Mouse (Mus musculus): ENCODE measurements around the gene Izumo1r. TPM values are rescaled to one million over a fixed set of nuclear protein-coding genes. Genes with fewer than 3 reads are reported as not detected.
"Not testable (repeated sequence)": the region's sequence is repeated elsewhere in the genome, so short reads cannot be mapped to it uniquely, and the experiment has no call there.

Izumo1r gene
- polyA plus RNA-seq, 1 experiment from 2014 or later, result 0.54 TPM

GRCm38 (mm10) chr9:14884641-14885040 lies 19.1 kb downstream of the Izumo1r start:
- Histone ChIP-seq H3K4me1 (replicated peaks; ENCODE audit: control insufficient read depth, insufficient read depth, low read length) (0 out of 2 replicates have a peak, but pooled peaks cover 5% of the 10 kb centered on the region), H3K9me3 (ENCODE audit: control insufficient read depth, low read length) (no peaks in the 10 kb centered on the region), H3K36me3 (ENCODE audit: control insufficient read depth, insufficient read depth, low read length) (no peaks in the 10 kb centered on the region), H3K4me2 (ENCODE audit: low read depth, low read length) (no peak overlapping the region), H3K4me3 (ENCODE audit: low read length) (no peak overlapping the region), H3K27me3 (ENCODE audit: control insufficient read depth, insufficient read depth, low read depth, low read length) (no peaks in the 10 kb centered on the region), H3K27ac (ENCODE audit: low read length) (no peak overlapping the region; the same call in 1 of the 2 replicates), H3K9ac (ENCODE audit: low read length) (no peak overlapping the region)
- WGBS, result 41% methylated on average over 4 of the region's 4 CpGs
- ATAC-seq (ENCODE audit: low read depth), result peak; percentile 51

- not testable (repeated sequence) for H3K4me1 ChIP-seq (replicated peaks; ENCODE audit: control insufficient read depth, insufficient read depth, low read length); H3K4me3 ChIP-seq (ENCODE audit: low read length); H3K9ac ChIP-seq (ENCODE audit: low read length); H3K9me3 ChIP-seq (ENCODE audit: control insufficient read depth, low read length); ATAC-seq (ENCODE audit: low read depth); H3K27me3 ChIP-seq (ENCODE audit: control insufficient read depth, insufficient read depth, low read depth, low read length); H3K36me3 ChIP-seq (ENCODE audit: control insufficient read depth, insufficient read depth, low read length); H3K27ac ChIP-seq (ENCODE audit: low read length); H3K4me2 ChIP-seq (ENCODE audit: low read depth, low read length)
- WGBS, result 29% methylated on average over 8 of the region's 8 CpGs
Measured at GRCm38 (mm10) chr9:14876566-14876965, 27.2 kb downstream of the Izumo1r start.

- H3K27ac ChIP-seq (ENCODE audit: low read length), result no peak overlapping the region
- H3K36me3 ChIP-seq (ENCODE audit: control insufficient read depth, insufficient read depth, low read length), result no peaks in the 10 kb centered on the region
- H3K4me1 ChIP-seq (replicated peaks; ENCODE audit: control insufficient read depth, insufficient read depth, low read length), result no peaks in the 10 kb centered on the region
- no peak overlapping the region for H3K4me3 ChIP-seq (ENCODE audit: low read length)
- no peak overlapping the region for H3K4me2 ChIP-seq (ENCODE audit: low read depth, low read length)
- H3K9ac ChIP-seq (ENCODE audit: low read length), result no peak overlapping the region
- no peaks in the 10 kb centered on the region for H3K9me3 ChIP-seq (ENCODE audit: control insufficient read depth, low read length)
- no peak for ATAC-seq (ENCODE audit: low read depth)
- 70% methylated on average over 5 of the region's 5 CpGs for WGBS
- no peaks in the 10 kb centered on the region for H3K27me3 ChIP-seq (ENCODE audit: control insufficient read depth, insufficient read depth, low read depth, low read length)
Measured at GRCm38 (mm10) chr9:14875743-14876507, 27.8 kb downstream of the Izumo1r start.

GRCm38 (mm10) chr9:14872181-14872930 lies 31.4 kb downstream of the Izumo1r start:
- peak; percentile 10; the same call in 1 of the 2 replicates for ATAC-seq (ENCODE audit: low read depth)
- WGBS, result 51% methylated on average over 17 of the region's 17 CpGs
- Histone ChIP-seq H3K27ac (ENCODE audit: low read length) (no peak overlapping the region), H3K4me2 (ENCODE audit: low read depth, low read length) (no peak overlapping the region), H3K4me1 (replicated peaks; ENCODE audit: control insufficient read depth, insufficient read depth, low read length) (no peaks in the 10 kb centered on the region), H3K9me3 (ENCODE audit: control insufficient read depth, low read length) (no peaks in the 10 kb centered on the region), H3K9ac (ENCODE audit: low read length) (no peak overlapping the region), H3K27me3 (ENCODE audit: control insufficient read depth, insufficient read depth, low read depth, low read length) (no peaks in the 10 kb centered on the region), H3K36me3 (ENCODE audit: control insufficient read depth, insufficient read depth, low read length) (no peaks in the 10 kb centered on the region), H3K4me3 (ENCODE audit: low read length) (no peak overlapping the region)

- Histone ChIP-seq H3K4me2 (ENCODE audit: low read depth, low read length) (no peak overlapping the region), H3K36me3 (ENCODE audit: control insufficient read depth, insufficient read depth, low read length) (no peaks in the 10 kb centered on the region), H3K9ac (ENCODE audit: low read length) (no peak overlapping the region), H3K27me3 (ENCODE audit: control insufficient read depth, insufficient read depth, low read depth, low read length) (no peaks in the 10 kb centered on the region), H3K27ac (ENCODE audit: low read length) (no peak overlapping the region), H3K9me3 (ENCODE audit: control insufficient read depth, low read length) (no peaks in the 10 kb centered on the region), H3K4me1 (replicated peaks; ENCODE audit: control insufficient read depth, insufficient read depth, low read length) (no peaks in the 10 kb centered on the region), H3K4me3 (ENCODE audit: low read length) (no peak overlapping the region)
- WGBS, result 52% methylated on average over 3 of the region's 3 CpGs
- no peak for ATAC-seq (ENCODE audit: low read depth)
Measured at GRCm38 (mm10) chr9:14871536-14871935, 32.2 kb downstream of the Izumo1r start.

- no peaks in the 10 kb centered on the region for H3K4me1 ChIP-seq (replicated peaks; ENCODE audit: control insufficient read depth, insufficient read depth, low read length)
- ATAC-seq (ENCODE audit: low read depth), result no peak
- no peak overlapping the region for H3K4me2 ChIP-seq (ENCODE audit: low read depth, low read length)
- H3K27me3 ChIP-seq (ENCODE audit: control insufficient read depth, insufficient read depth, low read depth, low read length), result no peaks in the 10 kb centered on the region
- H3K27ac ChIP-seq (ENCODE audit: low read length), result no peak overlapping the region
- H3K36me3 ChIP-seq (ENCODE audit: control insufficient read depth, insufficient read depth, low read length), result no peaks in the 10 kb centered on the region
- H3K4me3 ChIP-seq (ENCODE audit: low read length), result no peak overlapping the region
- no peaks in the 10 kb centered on the region for H3K9me3 ChIP-seq (ENCODE audit: control insufficient read depth, low read length)
- H3K9ac ChIP-seq (ENCODE audit: low read length), result no peak overlapping the region
- WGBS, result 86% methylated on average over 10 of the region's 10 CpGs
Measured at GRCm38 (mm10) chr9:14870802-14871201, 32.9 kb downstream of the Izumo1r start.

GRCm38 (mm10) chr9:14870377-14870776 lies 33.4 kb downstream of the Izumo1r start:
- H3K27ac ChIP-seq (ENCODE audit: low read length), result no peak overlapping the region
- H3K27me3 ChIP-seq (ENCODE audit: control insufficient read depth, insufficient read depth, low read depth, low read length), result no peaks in the 10 kb centered on the region
- no peak overlapping the region for H3K4me2 ChIP-seq (ENCODE audit: low read depth, low read length)
- no peaks in the 10 kb centered on the region for H3K4me1 ChIP-seq (replicated peaks; ENCODE audit: control insufficient read depth, insufficient read depth, low read length)
- no peaks in the 10 kb centered on the region for H3K36me3 ChIP-seq (ENCODE audit: control insufficient read depth, insufficient read depth, low read length)
- H3K9ac ChIP-seq (ENCODE audit: low read length), result no peak overlapping the region
- H3K9me3 ChIP-seq (ENCODE audit: control insufficient read depth, low read length), result no peaks in the 10 kb centered on the region
- no peak overlapping the region for H3K4me3 ChIP-seq (ENCODE audit: low read length)
- 91% methylated on average over 2 of the region's 2 CpGs for WGBS
- no peak for ATAC-seq (ENCODE audit: low read depth)

GRCm38 (mm10) chr9:14868326-14868725 lies 35.4 kb downstream of the Izumo1r start:
- Histone ChIP-seq H3K36me3 (ENCODE audit: control insufficient read depth, insufficient read depth, low read length) (no peaks in the 10 kb centered on the region), H3K27me3 (ENCODE audit: control insufficient read depth, insufficient read depth, low read depth, low read length) (no peaks in the 10 kb centered on the region), H3K4me1 (replicated peaks; ENCODE audit: control insufficient read depth, insufficient read depth, low read length) (no peaks in the 10 kb centered on the region), H3K4me3 (ENCODE audit: low read length) (no peak overlapping the region), H3K4me2 (ENCODE audit: low read depth, low read length) (no peak overlapping the region), H3K27ac (ENCODE audit: low read length) (no peak overlapping the region), H3K9ac (ENCODE audit: low read length) (no peak overlapping the region), H3K9me3 (ENCODE audit: control insufficient read depth, low read length) (no peaks in the 10 kb centered on the region)
- WGBS, result 92% methylated on average over 8 of the region's 8 CpGs
- no peak for ATAC-seq (ENCODE audit: low read depth)

- Histone ChIP-seq H3K9ac (ENCODE audit: low read length) (no peak overlapping the region), H3K4me1 (replicated peaks; ENCODE audit: control insufficient read depth, insufficient read depth, low read length) (no peaks in the 10 kb centered on the region), H3K9me3 (ENCODE audit: control insufficient read depth, low read length) (no peaks in the 10 kb centered on the region), H3K4me2 (ENCODE audit: low read depth, low read length) (no peak overlapping the region), H3K27me3 (ENCODE audit: control insufficient read depth, insufficient read depth, low read depth, low read length) (peaks cover 2% of the 10 kb centered on the region), H3K27ac (ENCODE audit: low read length) (no peak overlapping the region), H3K4me3 (ENCODE audit: low read length) (no peak overlapping the region), H3K36me3 (ENCODE audit: control insufficient read depth, insufficient read depth, low read length) (no peaks in the 10 kb centered on the region)
- ATAC-seq (ENCODE audit: low read depth), result peak; percentile 73
- 22% methylated on average over 7 of the region's 7 CpGs for WGBS
Measured at GRCm38 (mm10) chr9:14866957-14867356, 36.8 kb downstream of the Izumo1r start.

All from lung, embryonic 16.5 days (tissue).